In genomic region chr11:30281096-30281495, GRCm38 (mm10) we compare ENCODE assay signal across 18 mouse cellular contexts. TPM values are rescaled to one million over a fixed set of nuclear protein-coding genes. Genes with fewer than 3 reads are reported as not detected.
A peak's percentile ranks its signal among the peaks of the same experiment; 100 is the strongest.
DNase-seq lines count a peak whose midpoint lies in the region; ATAC-seq and TF ChIP-seq lines count a peak whose summit lies in the region.
"Had no signal": no experiment of that assay in that cellular context is flagged by ENCODE, and none has a peak within 500 bp of the region (broad histone marks: within the 10 kb centered on the region; RNA-seq: fewer than 3 reads in every experiment).

No protein-coding gene starts in this region.

- peak; percentile 92 for DNase-seq in heart, adult 11 months
- DNase-seq in kidney, adult 2 months, result peak; percentile 79
- DNase-seq in kidney, postnatal 14 days, result no peak
- DNase-seq in kidney, postnatal 0 days (ENCODE audit: low spot score), result no peak
- no peak for DNase-seq in kidney, adult 18-20 months
- DNase-seq in kidney, postnatal 36 days, result peak; percentile 37 to 43
- DNase-seq: adrenal gland, postnatal 10 days; cerebellum, adult 11-12 months; cerebellum, adult 9-10 months; cerebellum, postnatal 25 days; gastrocnemius, postnatal 14 days had no signal

- H3K4me1 ChIP-seq in heart, embryonic 11.5 days (ENCODE audit: control insufficient read depth, insufficient read depth, low read length), result no peaks in the 10 kb centered on the region
- H3K4me1 ChIP-seq in kidney, adult 2 months (ENCODE audit: control insufficient read depth, insufficient read depth, low read length), result peaks cover 6% of the 10 kb centered on the region; the same call in 1 of the 2 replicates
- H3K4me1 ChIP-seq in kidney, postnatal 0 days (replicated peaks; ENCODE audit: insufficient read depth, low read length), result no peaks in the 10 kb centered on the region
- H3K4me1 ChIP-seq: embryonic facial prominence, embryonic 12.5 days; forebrain, embryonic 12.5 days; hindbrain, embryonic 10.5 days had no signal

- H3K4me3 ChIP-seq in heart, embryonic 11.5 days (ENCODE audit: low read depth, low read length), result no peak overlapping the region
- no peak overlapping the region for H3K4me3 ChIP-seq in kidney, adult 2 months (ENCODE audit: insufficient read depth, low read depth, low read length)
- H3K4me3 ChIP-seq in kidney, postnatal 0 days (replicated peaks; ENCODE audit: low read depth, low read length), result no peak overlapping the region
- H3K4me3 ChIP-seq: embryonic facial prominence, embryonic 12.5 days; forebrain, embryonic 12.5 days; heart, embryonic 12.5 days; hindbrain, embryonic 10.5 days had no signal

- ATAC-seq in heart, embryonic 11.5 days (replicated peaks; ENCODE audit: insufficient number of reproducible peaks, low FRiP score, low TSS enrichment), result no peak
- ATAC-seq in kidney, postnatal 0 days (replicated peaks; ENCODE audit: low FRiP score, low read depth), result no peak
- ATAC-seq: forebrain, embryonic 16.5 days had no signal

- no peaks in the 10 kb centered on the region for H3K36me3 ChIP-seq in heart, embryonic 11.5 days (ENCODE audit: control insufficient read depth, insufficient read depth, low read length)
- H3K36me3 ChIP-seq in kidney, adult 2 months (ENCODE audit: control insufficient read depth, insufficient read depth, low read length), result no peaks in the 10 kb centered on the region
- no peaks in the 10 kb centered on the region for H3K36me3 ChIP-seq in kidney, postnatal 0 days (ENCODE audit: insufficient read depth, low read length)
- H3K36me3 ChIP-seq: embryonic facial prominence, embryonic 12.5 days; forebrain, embryonic 12.5 days; heart, embryonic 12.5 days; hindbrain, embryonic 10.5 days had no signal

- 65% methylated on average over 5 of the region's 5 CpGs for WGBS in heart, embryonic 11.5 days (ENCODE audit: insufficient replicate concordance)
- WGBS in kidney, adult 2 months, result 26% methylated on average over 5 of the region's 5 CpGs
- WGBS in kidney, postnatal 0 days, result 37% methylated on average over 5 of the region's 5 CpGs

- H3K9me3 ChIP-seq in heart, embryonic 11.5 days (replicated peaks; ENCODE audit: control insufficient read depth, low read length), result no peaks in the 10 kb centered on the region
- H3K9me3 ChIP-seq in kidney, postnatal 0 days (replicated peaks; ENCODE audit: low read length), result no peaks in the 10 kb centered on the region
- H3K9me3 ChIP-seq: embryonic facial prominence, embryonic 12.5 days; forebrain, embryonic 12.5 days; heart, embryonic 12.5 days; hindbrain, embryonic 10.5 days had no signal

- no peak for TF ChIP-seq POLR2A in kidney, adult 2 months (IDR thresholded peaks at IDR 0.05; ENCODE audit: low read depth, low read length)

- TF ChIP-seq CTCF in kidney, adult 2 months (conservative IDR thresholded peaks at IDR 0.05; ENCODE audit: insufficient read depth, insufficient read length, low read depth, low read length), result no peak
- no peak for TF ChIP-seq CTCF in kidney, postnatal 0 days (IDR thresholded peaks at IDR 0.05; ENCODE audit: low read depth)

- no peak overlapping the region for H3K4me2 ChIP-seq in heart, embryonic 11.5 days
- no peak overlapping the region for H3K4me2 ChIP-seq in kidney, postnatal 0 days (ENCODE audit: low read length)
- H3K4me2 ChIP-seq: embryonic facial prominence, embryonic 12.5 days; forebrain, embryonic 12.5 days; heart, embryonic 12.5 days; hindbrain, embryonic 14.5 days had no signal

- H3K27me3 ChIP-seq in heart, embryonic 11.5 days (ENCODE audit: control insufficient read depth, insufficient read depth, low read length), result no peaks in the 10 kb centered on the region
- no peaks in the 10 kb centered on the region for H3K27me3 ChIP-seq in kidney, adult 2 months (replicated peaks; ENCODE audit: control insufficient read depth, insufficient read depth, low read length)
- no peaks in the 10 kb centered on the region for H3K27me3 ChIP-seq in kidney, postnatal 0 days (ENCODE audit: insufficient read depth, low read length)
- H3K27me3 ChIP-seq: embryonic facial prominence, embryonic 12.5 days; forebrain, embryonic 12.5 days; heart, embryonic 12.5 days had no signal

- H3K27ac ChIP-seq in heart, embryonic 11.5 days (ENCODE audit: low read depth, low read length), result no peak overlapping the region
- peak overlapping the region; percentile 48 for H3K27ac ChIP-seq in kidney, adult 2 months (ENCODE audit: insufficient read depth, low read depth, low read length)
- H3K27ac ChIP-seq in kidney, postnatal 0 days, result 0 out of 2 replicates have a peak overlapping the region, but pooled peaks have one; percentile 15
- H3K27ac ChIP-seq: embryonic facial prominence, embryonic 12.5 days; forebrain, embryonic 12.5 days; hindbrain, embryonic 10.5 days; hindbrain, embryonic 14.5 days had no signal

- H3K9ac ChIP-seq in heart, embryonic 11.5 days (ENCODE audit: low read depth, low read length), result no peak overlapping the region
- no peak overlapping the region for H3K9ac ChIP-seq in kidney, postnatal 0 days (ENCODE audit: low read depth, low read length)
- H3K9ac ChIP-seq: embryonic facial prominence, embryonic 12.5 days; forebrain, embryonic 12.5 days; heart, embryonic 12.5 days; hindbrain, embryonic 14.5 days had no signal

RNA-seq across cellular contexts. Expression of gene Sptbn1, which starts 13.1 kb away (rescaled TPM):
- polyA plus RNA-seq in heart, embryonic 11.5 days (2014; fragmentation: Nextera tagmentation; extraction: Ambion mirVana), result 156 and 175 TPM in 2 replicates
- 118 and 140 TPM in 2 replicates for polyA plus RNA-seq in kidney, adult 2 months (2012; rRNA removed)
- polyA plus RNA-seq in kidney, postnatal 0 days (2015; fragmentation: Nextera tagmentation; extraction: Ambion mirVana), result 117 and 119 TPM in 2 replicates

Comparison
In these comparisons a context has a peak if more than half of its experiments do, and no peak if none do; other contexts are left out.
1. DNase-seq: peak in heart, adult 11 months (single experiment), kidney, adult 2 months (single experiment) and kidney, postnatal 36 days (2 of 2); none in kidney, postnatal 14 days (single experiment), kidney, postnatal 0 days (single experiment) and kidney, adult 18-20 months (single experiment).